Mouse (Mus musculus) intestine, postnatal 0 days (tissue): ENCODE data around the gene Slc45a1. TPM values are rescaled to one million over a fixed set of nuclear protein-coding genes. Genes with fewer than 3 reads are reported as not detected.
A peak's percentile ranks its signal among the peaks of the same experiment; 100 is the strongest.
"Not testable (repeated sequence)": the region's sequence is repeated elsewhere in the genome, so short reads cannot be mapped to it uniquely, and the experiment has no call there.

Source experiments
- ATAC-seq: fragments of 200-750 bp; cut with Nextera tagmentation; 2 replicates; pipeline ENCODE4 v1.8.0; 2017; ENCODE audit warnings: mild to moderate bottlenecking, moderate TSS enrichment, moderate library complexity
- H3K27ac ChIP-seq: fragments of 300-500 bp; sonication (generic); 2 replicates; pipeline ENCODE4 v1.5.1; 2014; ENCODE audit warnings: mild to moderate bottlenecking, low read depth, low read length, moderate library complexity
- H3K27me3 ChIP-seq: fragments of 300-500 bp; sonication (generic); replicated peaks from 2 replicates; pipeline ENCODE4 v1.6.1; 2014; ENCODE audit warnings: low read length, mixed read lengths; ENCODE audit not compliant: control insufficient read depth, insufficient read depth
- H3K36me3 ChIP-seq: fragments of 300-500 bp; sonication (generic); 2 replicates; pipeline ENCODE4 v1.6.1; 2014; ENCODE audit warnings: mild to moderate bottlenecking, moderate library complexity; ENCODE audit not compliant: control insufficient read depth, insufficient read depth
- H3K4me1 ChIP-seq: fragments of 300-500 bp; sonication (generic); replicated peaks from 2 replicates; pipeline ENCODE4 v1.6.1; 2014; ENCODE audit warnings: antibody characterized with exemption, low read length, mixed read lengths; ENCODE audit not compliant: control insufficient read depth, insufficient read depth
- H3K4me2 ChIP-seq: fragments of 300-500 bp; sonication (generic); replicated peaks from 2 replicates; pipeline ENCODE4 v1.6.1; 2014; ENCODE audit warnings: low read depth, mild to moderate bottlenecking, moderate library complexity
- H3K4me3 ChIP-seq: fragments of 300-500 bp; sonication (generic); 2 replicates; pipeline ENCODE4 v1.5.1; 2014; ENCODE audit warnings: low read depth, low read length
- H3K9ac ChIP-seq: fragments of 300-500 bp; sonication (generic); 2 replicates; pipeline ENCODE4 v1.6.1; 2014; ENCODE audit warnings: mild to moderate bottlenecking, low read depth, low read length
- H3K9me3 ChIP-seq: fragments of 300-500 bp; sonication (generic); 2 replicates; pipeline ENCODE4 v1.6.1; 2016; ENCODE audit warnings: mixed run types; ENCODE audit not compliant: control insufficient read depth
- CTCF ChIP-seq: sonication (generic); IDR thresholded peaks from 2 replicates; pipeline ENCODE4 v1.5.1; 2016; ENCODE audit warnings: low read depth, mild to moderate bottlenecking, control low read depth, antibody characterized with exemption, moderate library complexity
- WGBS: fragments of 180-500 bp; shearing (Covaris S2); extraction: QIAGEN DNeasy Blood & Tissue Kit; methylation state at CpG from one replicate; pipeline ENCODE4 v1.1.7; 2014; 5-methylcytosine and 5-hydroxymethylcytosine counted together
- polyA plus RNA-seq: library from polyadenylated mRNA; unstranded; fragments of >200 nt; fragmentation: Nextera tagmentation; extraction: Ambion mirVana; gene quantifications from 2 replicates; pipeline ENCODE4 v1.2.1, GENCODE M21; 2015

The Slc45a1 gene
- polyA plus RNA-seq, 1 experiment from 2014 or later = 0.81 TPM

- no peak for ATAC-seq
- no peak for TF ChIP-seq CTCF
- no peak overlapping the region for H3K4me3 ChIP-seq
- no peak overlapping the region for H3K27ac ChIP-seq
- H3K4me2 ChIP-seq = no peak overlapping the region
- WGBS = 100% methylated on average over 1 of the region's 1 CpGs
- H3K4me1 ChIP-seq = no peaks in the 10 kb centered on the region
- H3K36me3 ChIP-seq = no peaks in the 10 kb centered on the region; the same call in 1 of the 2 replicates
- H3K27me3 ChIP-seq = no peaks in the 10 kb centered on the region
- H3K9ac ChIP-seq = no peak overlapping the region
- no peaks in the 10 kb centered on the region for H3K9me3 ChIP-seq
Measured at GRCm38 (mm10) chr4:150603366-150604061, 48.5 kb downstream of the Slc45a1 start.

GRCm38 (mm10) chr4:150601489-150601888 is 50.5 kb downstream of the Slc45a1 start:
- Histone ChIP-seq H3K36me3 (no peaks in the 10 kb centered on the region; the same call in 1 of the 2 replicates), H3K4me1 (no peaks in the 10 kb centered on the region), H3K27ac (no peak overlapping the region), H3K4me2 (no peak overlapping the region), H3K9ac (no peak overlapping the region), H3K27me3 (no peaks in the 10 kb centered on the region), H3K9me3 (no peaks in the 10 kb centered on the region), H3K4me3 (no peak overlapping the region)
- ATAC-seq = no peak
- no peak for TF ChIP-seq CTCF
- 87% methylated on average over 10 of the region's 10 CpGs for WGBS

GRCm38 (mm10) chr4:150600503-150600902 is 51.5 kb downstream of the Slc45a1 start:
- WGBS = 97% methylated on average over 2 of the region's 2 CpGs
- not testable (repeated sequence) for H3K9ac ChIP-seq, H3K9me3 ChIP-seq, H3K4me3 ChIP-seq, H3K27ac ChIP-seq, ATAC-seq, H3K27me3 ChIP-seq, H3K4me2 ChIP-seq, H3K4me1 ChIP-seq, H3K36me3 ChIP-seq

- Histone ChIP-seq H3K27me3 (no peaks in the 10 kb centered on the region), H3K9ac (no peak overlapping the region), H3K27ac (peak overlapping the region; percentile 9; the same call in 1 of the 2 replicates), H3K36me3 (no peaks in the 10 kb centered on the region; the same call in 1 of the 2 replicates), H3K4me2 (no peak overlapping the region), H3K4me1 (no peaks in the 10 kb centered on the region), H3K4me3 (no peak overlapping the region), H3K9me3 (no peaks in the 10 kb centered on the region)
- ATAC-seq = no peak
- WGBS = 45% methylated on average over 3 of the region's 3 CpGs
- no peak for TF ChIP-seq CTCF
Measured at GRCm38 (mm10) chr4:150599119-150599992, 52.6 kb downstream of the Slc45a1 start.

- Histone ChIP-seq H3K4me1 (no peaks in the 10 kb centered on the region), H3K27ac (no peak overlapping the region), H3K36me3 (no peaks in the 10 kb centered on the region; the same call in 1 of the 2 replicates), H3K4me2 (no peak overlapping the region), H3K9me3 (no peaks in the 10 kb centered on the region), H3K9ac (no peak overlapping the region), H3K4me3 (no peak overlapping the region), H3K27me3 (no peaks in the 10 kb centered on the region)
- TF ChIP-seq CTCF = no peak; the same call in 1 of the 2 replicates
- WGBS = 15% methylated on average over 1 of the region's 1 CpGs
- ATAC-seq = no peak
Measured at GRCm38 (mm10) chr4:150598686-150599085, 53.3 kb downstream of the Slc45a1 start.

- Histone ChIP-seq H3K27me3 (no peaks in the 10 kb centered on the region), H3K4me2 (no peak overlapping the region), H3K9ac (no peak overlapping the region), H3K4me3 (no peak overlapping the region), H3K27ac (no peak overlapping the region), H3K4me1 (peaks cover 3% of the 10 kb centered on the region; the same call in 1 of the 2 replicates), H3K9me3 (no peaks in the 10 kb centered on the region), H3K36me3 (no peaks in the 10 kb centered on the region; the same call in 1 of the 2 replicates)
- TF ChIP-seq CTCF = no peak
- 65% methylated on average over 5 of the region's 5 CpGs for WGBS
- ATAC-seq = no peak
Measured at GRCm38 (mm10) chr4:150595991-150596390, 56.0 kb downstream of the Slc45a1 start.
